Mouse (Mus musculus): ENCODE results near the gene Gm3072. TPM values are rescaled to one million over a fixed set of nuclear protein-coding genes. Genes with fewer than 3 reads are reported as not detected.
"Not testable (repeated sequence)": the region's sequence is repeated elsewhere in the genome, so short reads cannot be mapped to it uniquely, and the experiment has no call there.

Gm3072 gene
- polyA plus RNA-seq (2014; fragmentation: Nextera tagmentation; extraction: Ambion mirVana): not detected in 2 replicates

DNA sequence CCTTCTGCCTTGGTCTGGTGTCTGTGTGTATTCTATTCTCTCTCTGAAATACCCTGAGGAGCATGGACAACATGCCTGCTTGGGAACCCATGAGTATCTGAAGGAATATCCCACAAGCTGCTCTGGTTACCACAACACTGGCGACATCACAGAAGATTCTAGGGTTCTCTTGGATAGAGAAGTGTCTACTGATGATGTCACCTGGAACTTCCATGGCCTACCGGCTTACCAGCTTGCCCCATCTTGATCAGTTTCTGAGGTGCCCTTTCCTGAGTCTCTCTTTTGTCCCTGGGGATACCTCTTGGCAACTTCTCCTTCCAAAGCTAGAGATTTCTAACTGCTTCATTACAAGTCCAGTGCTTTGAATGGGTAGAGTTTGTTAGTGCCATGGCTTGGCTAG, at the start of gene Gm3072:
TSS of gene Gm3072 (minus strand) at position 101 of the 400 bp plus-strand sequence.
- H3K9ac ChIP-seq (ENCODE audit: low read length); ATAC-seq (replicated peaks; ENCODE audit: low FRiP score); DNase-seq (ENCODE audit: low spot score); H3K4me1 ChIP-seq (replicated peaks; ENCODE audit: control insufficient read depth, insufficient read depth, low read length); H3K36me3 ChIP-seq (ENCODE audit: control insufficient read depth, insufficient read depth, low read length); H3K4me3 ChIP-seq (ENCODE audit: low read depth, low read length); H3K27me3 ChIP-seq (ENCODE audit: control insufficient read depth, insufficient read depth, low read length); H3K4me2 ChIP-seq (ENCODE audit: low read depth, low read length, severe bottlenecking); H3K27ac ChIP-seq (ENCODE audit: low read depth, low read length); H3K9me3 ChIP-seq (ENCODE audit: control insufficient read depth, low read length): not testable (repeated sequence)
- WGBS: 80% methylated on average over 1 of the region's 2 CpGs

DNA sequence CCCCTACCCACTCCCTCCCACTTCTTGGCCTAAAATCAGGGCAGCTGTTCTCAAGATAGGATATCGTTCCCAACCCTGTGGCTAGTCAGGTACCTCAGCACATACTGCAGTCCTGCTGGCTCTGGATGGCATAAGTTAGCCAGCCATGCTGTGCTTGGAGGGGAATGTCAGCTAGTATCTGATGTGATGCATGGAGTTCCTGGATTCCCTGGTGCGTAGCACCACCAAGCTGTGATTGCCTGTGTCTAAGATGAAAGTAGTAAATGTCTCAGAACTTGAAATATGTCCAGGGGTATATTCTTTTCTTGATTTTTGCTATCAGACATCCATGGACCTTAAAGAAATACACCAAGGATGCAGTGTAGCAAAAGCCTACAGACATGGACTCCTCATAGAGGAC, 23.8 kb upstream of the Gm3072 start:
- DNase-seq (ENCODE audit: low spot score); H3K27me3 ChIP-seq (ENCODE audit: control insufficient read depth, insufficient read depth, low read length); H3K9ac ChIP-seq (ENCODE audit: low read length); ATAC-seq (replicated peaks; ENCODE audit: low FRiP score); H3K4me2 ChIP-seq (ENCODE audit: low read depth, low read length, severe bottlenecking); H3K27ac ChIP-seq (ENCODE audit: low read depth, low read length); H3K4me1 ChIP-seq (replicated peaks; ENCODE audit: control insufficient read depth, insufficient read depth, low read length); H3K9me3 ChIP-seq (ENCODE audit: control insufficient read depth, low read length); H3K4me3 ChIP-seq (ENCODE audit: low read depth, low read length); H3K36me3 ChIP-seq (ENCODE audit: control insufficient read depth, insufficient read depth, low read length): not testable (repeated sequence)
- 81% methylated on average over 2 of the region's 2 CpGs for WGBS

DNA sequence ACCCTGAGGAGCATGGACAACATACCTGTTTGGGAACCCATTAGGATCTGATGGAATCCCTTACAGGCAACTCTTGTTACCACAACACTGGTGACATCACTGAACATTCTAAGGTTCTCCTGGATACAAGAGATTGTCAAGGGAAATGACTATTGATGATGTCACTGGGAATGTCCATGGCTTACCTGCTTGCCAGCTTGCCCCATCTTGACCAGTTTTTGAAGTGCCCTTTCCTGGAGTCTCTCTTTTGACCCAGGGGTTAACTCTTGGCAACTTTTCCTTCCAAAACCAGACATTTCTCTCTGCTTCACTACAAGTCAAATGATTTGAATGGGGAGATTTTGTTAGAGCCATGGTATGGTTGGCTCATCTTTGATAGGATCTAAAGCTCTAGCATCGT, 22.0 kb upstream of the Gm3072 start, which contains the start of gene Gm3676:
TSS of gene Gm3676 (minus strand) at position 101 of the 400 bp plus-strand sequence.
- H3K4me1 ChIP-seq (replicated peaks; ENCODE audit: control insufficient read depth, insufficient read depth, low read length); H3K27me3 ChIP-seq (ENCODE audit: control insufficient read depth, insufficient read depth, low read length); ATAC-seq (replicated peaks; ENCODE audit: low FRiP score); H3K4me3 ChIP-seq (ENCODE audit: low read depth, low read length); H3K27ac ChIP-seq (ENCODE audit: low read depth, low read length); H3K36me3 ChIP-seq (ENCODE audit: control insufficient read depth, insufficient read depth, low read length); H3K4me2 ChIP-seq (ENCODE audit: low read depth, low read length, severe bottlenecking); DNase-seq (ENCODE audit: low spot score); H3K9me3 ChIP-seq (ENCODE audit: control insufficient read depth, low read length); H3K9ac ChIP-seq (ENCODE audit: low read length): not testable (repeated sequence)
- no CpG with 5 or more reads among the region's 1 CpGs for WGBS

DNA sequence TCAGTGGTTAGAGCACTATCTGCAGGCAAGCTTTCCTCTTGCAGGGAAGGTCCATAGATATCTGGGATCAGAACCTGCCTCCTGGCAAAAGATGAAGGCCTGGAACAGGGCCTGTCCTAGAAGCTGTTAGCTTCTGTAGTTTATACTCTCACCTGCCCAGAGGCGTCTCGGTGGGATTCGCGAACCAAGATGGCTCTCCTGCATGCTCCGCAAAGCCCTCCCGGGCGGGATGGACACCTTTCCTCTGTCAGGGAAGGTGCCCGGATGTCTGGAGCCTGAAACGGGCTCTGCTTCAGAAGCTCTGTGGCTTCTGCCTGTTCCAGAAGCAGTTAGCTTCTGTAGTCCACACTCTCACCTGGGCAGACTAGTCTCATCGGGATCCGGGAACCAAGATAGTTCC, 5.7 kb upstream of the Gm3072 start:
- not testable (repeated sequence) for H3K36me3 ChIP-seq (ENCODE audit: control insufficient read depth, insufficient read depth, low read length); DNase-seq (ENCODE audit: low spot score); H3K9ac ChIP-seq (ENCODE audit: low read length); H3K9me3 ChIP-seq (ENCODE audit: control insufficient read depth, low read length); H3K4me2 ChIP-seq (ENCODE audit: low read depth, low read length, severe bottlenecking); H3K4me3 ChIP-seq (ENCODE audit: low read depth, low read length); H3K27ac ChIP-seq (ENCODE audit: low read depth, low read length); ATAC-seq (replicated peaks; ENCODE audit: low FRiP score); H3K27me3 ChIP-seq (ENCODE audit: control insufficient read depth, insufficient read depth, low read length); H3K4me1 ChIP-seq (replicated peaks; ENCODE audit: control insufficient read depth, insufficient read depth, low read length)
- 96% methylated on average over 8 of the region's 11 CpGs for WGBS

DNA sequence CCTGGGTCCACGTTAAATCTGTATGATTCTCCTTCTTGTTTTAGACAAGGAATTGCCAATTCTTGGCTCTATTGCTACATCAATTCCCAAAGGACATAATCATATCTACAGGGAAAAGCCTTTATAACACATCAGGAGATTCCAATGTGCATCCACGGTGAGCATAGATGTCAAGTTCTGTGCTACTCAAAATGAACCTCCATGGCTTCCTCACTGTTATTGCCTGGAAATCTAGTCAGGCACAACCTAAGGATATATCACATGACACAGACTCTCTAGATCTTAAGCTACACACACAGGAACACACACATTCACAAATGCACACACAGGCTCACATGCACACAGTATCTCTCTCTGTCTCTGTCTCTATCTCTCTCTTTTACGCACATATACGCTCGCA, 1.9 kb downstream of the Gm3072 start:
- 95% methylated on average over 4 of the region's 5 CpGs for WGBS

DNA sequence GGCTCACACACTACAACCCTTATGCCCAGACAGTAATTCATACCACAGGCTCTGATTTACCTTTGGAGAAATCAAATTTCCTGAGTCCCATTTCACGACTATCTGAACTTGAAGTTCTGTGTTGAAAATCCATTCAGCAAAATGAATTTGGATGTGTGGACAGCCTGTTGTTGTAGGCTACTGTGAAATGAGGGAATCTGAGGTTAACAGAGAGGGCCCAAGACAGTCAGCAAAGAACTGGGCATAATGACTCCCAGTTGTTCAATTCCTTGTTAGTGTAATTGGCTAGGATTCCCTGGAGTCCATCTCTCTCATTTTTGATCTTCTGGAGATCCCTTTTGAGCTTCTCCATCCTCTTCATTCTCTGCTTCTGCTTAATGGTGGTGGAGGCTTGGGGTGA, 13.7 kb downstream of the Gm3072 start:
- not testable (repeated sequence) for H3K36me3 ChIP-seq (ENCODE audit: control insufficient read depth, insufficient read depth, low read length); H3K4me3 ChIP-seq (ENCODE audit: low read depth, low read length); DNase-seq (ENCODE audit: low spot score); H3K27ac ChIP-seq (ENCODE audit: low read depth, low read length); H3K4me1 ChIP-seq (replicated peaks; ENCODE audit: control insufficient read depth, insufficient read depth, low read length); ATAC-seq (replicated peaks; ENCODE audit: low FRiP score); H3K9ac ChIP-seq (ENCODE audit: low read length); H3K4me2 ChIP-seq (ENCODE audit: low read depth, low read length, severe bottlenecking); H3K27me3 ChIP-seq (ENCODE audit: control insufficient read depth, insufficient read depth, low read length); H3K9me3 ChIP-seq (ENCODE audit: control insufficient read depth, low read length)
- 89% methylated on average over 1 of the region's 1 CpGs for WGBS

More for the DNA sequence above, 1.9 kb downstream of the Gm3072 start:
- H3K36me3 ChIP-seq (ENCODE audit: control insufficient read depth, insufficient read depth, low read length); ATAC-seq (replicated peaks; ENCODE audit: low FRiP score); H3K9ac ChIP-seq (ENCODE audit: low read length); DNase-seq (ENCODE audit: low spot score); H3K4me1 ChIP-seq (replicated peaks; ENCODE audit: control insufficient read depth, insufficient read depth, low read length); H3K4me2 ChIP-seq (ENCODE audit: low read depth, low read length, severe bottlenecking); H3K27ac ChIP-seq (ENCODE audit: low read depth, low read length); H3K27me3 ChIP-seq (ENCODE audit: control insufficient read depth, insufficient read depth, low read length); H3K4me3 ChIP-seq (ENCODE audit: low read depth, low read length); H3K9me3 ChIP-seq (ENCODE audit: control insufficient read depth, low read length): not testable (repeated sequence)

DNA sequence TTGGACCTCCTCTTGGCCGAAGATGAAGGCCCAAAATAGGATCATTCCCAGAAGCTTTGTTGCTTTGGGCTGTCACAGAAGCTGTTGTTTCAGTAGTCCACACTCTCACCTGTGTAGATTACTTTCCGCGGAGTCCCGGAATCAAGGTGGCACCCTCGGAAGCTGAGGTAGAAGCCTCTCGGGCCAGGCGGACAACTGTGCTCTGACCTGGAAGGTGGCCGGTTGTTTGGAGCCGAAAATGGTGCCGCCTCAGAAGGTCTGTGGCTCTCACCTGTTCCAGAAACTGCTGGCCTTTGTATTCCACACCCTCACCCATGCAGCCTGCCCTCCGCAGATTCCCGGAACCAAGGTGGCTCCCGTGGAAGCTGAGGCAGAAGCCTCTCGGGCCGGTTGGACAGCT, 23.5 kb downstream of the Gm3072 start:
- H3K27ac ChIP-seq (ENCODE audit: low read depth, low read length); DNase-seq (ENCODE audit: low spot score); H3K4me3 ChIP-seq (ENCODE audit: low read depth, low read length); H3K9me3 ChIP-seq (ENCODE audit: control insufficient read depth, low read length); H3K27me3 ChIP-seq (ENCODE audit: control insufficient read depth, insufficient read depth, low read length); H3K9ac ChIP-seq (ENCODE audit: low read length); H3K4me1 ChIP-seq (replicated peaks; ENCODE audit: control insufficient read depth, insufficient read depth, low read length); H3K4me2 ChIP-seq (ENCODE audit: low read depth, low read length, severe bottlenecking); ATAC-seq (replicated peaks; ENCODE audit: low FRiP score); H3K36me3 ChIP-seq (ENCODE audit: control insufficient read depth, insufficient read depth, low read length): not testable (repeated sequence)
- WGBS: 91% methylated on average over 15 of the region's 15 CpGs

DNA sequence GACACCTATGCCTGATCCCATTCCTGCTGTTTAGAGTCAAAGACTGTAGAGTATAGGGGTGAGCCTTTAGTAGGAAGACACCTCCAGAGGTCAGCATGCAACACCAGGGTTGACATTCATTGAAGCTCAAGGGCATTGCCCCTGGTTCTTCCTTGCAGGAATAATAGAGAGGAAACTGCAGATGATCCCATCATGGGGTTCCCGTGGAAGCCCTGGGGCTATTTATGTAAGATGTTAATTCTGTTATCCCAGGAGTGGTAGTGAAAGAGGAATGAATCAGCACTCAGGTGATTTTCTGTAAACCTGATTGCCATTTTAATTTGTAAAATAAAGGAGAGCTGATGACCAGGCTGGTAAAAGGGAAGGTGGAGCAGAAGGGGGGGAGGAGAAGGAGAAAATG, 38.1 kb downstream of the Gm3072 start:
- H3K27me3 ChIP-seq (ENCODE audit: control insufficient read depth, insufficient read depth, low read length); H3K9ac ChIP-seq (ENCODE audit: low read length); H3K4me1 ChIP-seq (replicated peaks; ENCODE audit: control insufficient read depth, insufficient read depth, low read length); H3K36me3 ChIP-seq (ENCODE audit: control insufficient read depth, insufficient read depth, low read length); H3K9me3 ChIP-seq (ENCODE audit: control insufficient read depth, low read length); ATAC-seq (replicated peaks; ENCODE audit: low FRiP score); H3K4me3 ChIP-seq (ENCODE audit: low read depth, low read length); H3K27ac ChIP-seq (ENCODE audit: low read depth, low read length); H3K4me2 ChIP-seq (ENCODE audit: low read depth, low read length, severe bottlenecking); DNase-seq (ENCODE audit: low spot score): not testable (repeated sequence)
- 80% methylated on average over 1 of the region's 1 CpGs for WGBS

DNA sequence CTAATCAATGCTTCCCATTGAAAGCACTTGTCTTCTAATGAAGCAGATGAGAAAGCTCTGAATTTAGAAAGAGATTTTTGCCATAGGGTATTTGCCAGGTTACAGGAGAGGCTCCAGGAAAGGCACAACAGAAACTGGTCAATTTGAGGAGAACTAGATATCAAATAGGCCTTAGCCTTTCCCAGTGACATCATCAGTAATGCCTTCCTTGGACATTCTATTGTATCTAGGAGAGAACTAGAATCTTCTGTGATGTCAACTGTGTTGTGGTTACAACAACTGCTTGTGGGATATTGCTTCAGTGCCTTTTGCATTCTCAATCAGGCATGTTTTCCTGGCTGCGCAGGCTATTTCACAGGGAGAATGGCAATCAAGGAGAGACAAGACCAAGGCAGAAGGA, 51.5 kb downstream of the Gm3072 start, which contains the start of gene 1700049E17Rik2:
TSS of gene 1700049E17Rik2 (plus strand) at position 301 of the 400 bp plus-strand sequence.
- not testable (repeated sequence) for ATAC-seq (replicated peaks; ENCODE audit: low FRiP score); H3K27me3 ChIP-seq (ENCODE audit: control insufficient read depth, insufficient read depth, low read length); H3K9ac ChIP-seq (ENCODE audit: low read length); H3K9me3 ChIP-seq (ENCODE audit: control insufficient read depth, low read length); H3K4me1 ChIP-seq (replicated peaks; ENCODE audit: control insufficient read depth, insufficient read depth, low read length); DNase-seq (ENCODE audit: low spot score); H3K4me3 ChIP-seq (ENCODE audit: low read depth, low read length); H3K27ac ChIP-seq (ENCODE audit: low read depth, low read length); H3K36me3 ChIP-seq (ENCODE audit: control insufficient read depth, insufficient read depth, low read length); H3K4me2 ChIP-seq (ENCODE audit: low read depth, low read length, severe bottlenecking)
- WGBS: no CpG with 5 or more reads among the region's 1 CpGs
